Mouse (Mus musculus): Measurements from ENCODE around the gene Pik3c2a. TPM values are rescaled to one million over a fixed set of nuclear protein-coding genes. Genes with fewer than 3 reads are reported as not detected.

Pik3c2a gene
- polyA plus RNA-seq (2015; fragmentation: Nextera tagmentation; extraction: Ambion mirVana), result 9.0 and 12.6 TPM in 2 replicates

DNA sequence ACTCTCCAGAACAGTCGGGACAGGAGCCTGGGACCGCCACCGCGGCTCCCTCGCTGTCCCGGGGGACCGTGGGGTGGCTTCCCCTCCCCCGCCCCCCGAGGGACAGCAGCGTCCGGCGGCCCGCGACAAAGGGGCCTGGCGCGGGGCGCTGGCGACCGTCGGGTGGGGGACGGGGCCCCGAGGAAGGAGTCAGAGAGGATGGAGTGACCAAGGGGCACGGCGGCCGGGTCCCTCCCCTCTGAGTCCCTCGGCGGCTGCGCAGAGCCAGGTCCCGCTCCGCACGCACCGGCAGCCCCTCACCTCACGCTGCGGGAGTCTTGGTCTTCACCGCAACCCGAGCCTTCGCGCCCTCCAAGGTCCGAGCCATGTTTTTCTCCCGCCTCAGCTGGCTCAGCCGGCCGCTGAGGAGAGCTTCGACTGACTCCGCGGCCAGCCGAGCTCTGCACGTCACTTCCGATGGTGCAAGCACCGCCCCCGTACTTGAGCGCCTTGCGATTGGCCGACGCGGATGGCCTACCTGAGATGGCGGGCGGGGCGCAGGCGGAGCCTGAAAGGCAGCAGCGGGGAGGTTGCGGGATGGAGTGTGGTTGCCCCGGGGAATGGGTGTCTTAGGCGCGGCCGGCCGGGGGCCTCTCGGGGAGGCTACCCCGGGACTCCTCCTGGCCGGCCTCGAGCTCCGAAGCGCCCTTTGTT, at the start of gene Pik3c2a:
Gene Pik3c2a (minus strand): TSS at position 446 of the 693 bp plus-strand sequence.

DNA sequence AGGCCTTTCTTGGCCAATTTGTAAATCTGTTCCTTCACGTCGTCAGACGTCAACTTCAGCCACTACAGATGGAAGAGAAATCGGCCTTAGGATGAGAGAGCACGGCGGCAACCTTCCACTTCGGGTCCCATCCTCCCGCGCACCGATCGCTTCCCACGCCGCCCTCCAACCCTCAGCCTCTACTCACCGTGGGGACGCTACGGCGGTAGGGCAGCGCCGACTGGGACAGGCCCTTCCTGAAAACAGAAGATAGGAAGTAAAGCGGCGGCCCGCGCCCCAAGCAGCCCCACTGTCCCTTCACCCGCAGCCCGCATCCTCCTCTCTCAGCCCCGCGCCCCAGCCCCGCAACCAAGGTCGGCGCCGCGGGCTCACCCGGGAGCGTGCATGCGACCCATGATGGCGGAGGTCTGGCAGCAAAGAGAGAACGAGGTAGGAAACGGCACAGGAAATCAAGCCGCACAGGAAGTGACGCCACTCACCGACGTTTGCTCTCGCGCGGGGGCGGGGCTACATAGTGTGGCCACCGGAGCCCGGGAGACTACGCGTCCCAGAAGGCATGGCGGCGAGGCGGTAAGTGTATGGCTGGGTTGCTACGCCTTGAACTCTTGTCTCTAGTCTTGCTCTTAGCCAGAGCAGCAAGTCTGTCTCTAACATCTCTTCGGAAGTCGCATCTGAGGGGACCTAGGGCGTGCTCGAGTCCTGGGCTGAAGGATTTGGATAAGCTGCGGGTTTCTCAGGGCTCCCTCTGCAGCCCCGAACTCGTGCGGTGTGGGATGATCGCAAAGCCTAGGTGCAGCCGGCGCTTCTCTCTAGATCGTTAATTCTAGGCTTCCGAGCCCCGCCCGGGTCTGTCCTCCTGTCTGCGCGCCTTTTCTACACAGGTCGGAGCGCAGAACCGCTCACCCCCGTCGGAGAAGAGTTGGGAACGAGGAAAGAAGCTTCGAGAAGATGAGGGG, 109.3 kb downstream of the Pik3c2a start, which contains the start of gene Rps13:
Gene Rps13 (minus strand): TSS at position 483 of the 956 bp plus-strand sequence.

DNA sequence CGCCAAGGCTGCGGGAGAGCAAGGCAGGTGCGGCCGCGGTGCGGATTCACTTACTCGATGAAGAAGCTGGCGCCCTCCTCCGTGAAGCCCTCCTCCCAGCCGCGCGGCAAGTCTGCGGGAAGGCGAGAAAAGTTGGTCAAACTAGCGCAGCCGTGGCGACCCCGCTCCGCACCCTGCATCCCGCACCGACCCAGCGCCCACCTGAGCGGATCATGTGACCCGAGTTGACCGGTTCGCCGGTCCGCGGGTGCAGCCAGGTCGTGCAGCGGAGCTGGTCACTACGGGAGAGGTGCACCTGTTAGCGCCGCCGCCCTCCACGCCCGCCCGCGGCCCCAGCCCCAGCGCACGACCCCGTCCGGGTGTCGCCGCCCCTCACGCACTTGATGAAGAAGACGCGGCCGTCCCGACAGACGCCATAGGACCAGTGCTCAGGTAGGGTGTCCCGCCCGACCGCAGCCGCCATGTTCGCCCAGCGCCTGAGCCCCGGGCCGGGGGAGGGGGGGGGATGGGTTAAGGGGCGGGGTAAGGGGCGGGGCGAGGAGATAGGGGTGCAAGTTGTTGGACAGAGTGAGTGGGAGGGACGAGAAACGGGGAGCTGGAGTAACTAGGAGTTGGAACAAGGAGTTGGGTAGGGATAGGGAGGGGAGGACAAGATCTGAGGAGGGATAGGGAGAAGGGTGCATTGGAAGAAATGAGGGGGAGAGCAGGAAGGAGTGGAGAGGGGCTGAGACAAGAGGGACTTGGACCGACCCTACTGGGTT, 135.2 kb downstream of the Pik3c2a start, which contains the start of gene Plekha7:
Gene Plekha7 (minus strand): TSS at position 506 of the 761 bp plus-strand sequence.

Other genes starting within 250 kb of the Pik3c2a start
- 2.3 and 5.8 TPM in 2 replicates for gene Plekha7, start 135.1 kb downstream of the Pik3c2a start, polyA plus RNA-seq (2015; fragmentation: Nextera tagmentation; extraction: Ambion mirVana)
- gene Rps13, start 109.3 kb downstream of the Pik3c2a start, polyA plus RNA-seq (2015; fragmentation: Nextera tagmentation; extraction: Ambion mirVana), result 612 and 639 TPM in 2 replicates
- gene Nucb2, start 60.9 kb upstream of the Pik3c2a start, polyA plus RNA-seq (2015; fragmentation: Nextera tagmentation; extraction: Ambion mirVana), result 23.0 and 28.1 TPM in 2 replicates